Mouse (Mus musculus): Measurements from ENCODE around the gene Tmem104. TPM values are rescaled to one million over a fixed set of nuclear protein-coding genes. Genes with fewer than 3 reads are reported as not detected.

Gene Tmem104
- total and polyA plus RNA-seq, 2 experiments from 2014 or later = 8.5 to 12.9 TPM

GRCm38 (mm10) chr11:115257775-115258510, 70.7 kb downstream of the Tmem104 start:
- Histone ChIP-seq H3K27me3 (ENCODE audit: insufficient read depth, low read length) (peaks cover 44% of the 10 kb centered on the region), H3K27ac (ENCODE audit: low read depth, low read length) (no peak overlapping the region), H3K36me3 (ENCODE audit: insufficient read depth, low read length) (no peaks in the 10 kb centered on the region), H3K9me3 (ENCODE audit: low read length) (no peaks in the 10 kb centered on the region), H3K4me1 (ENCODE audit: insufficient read depth, low read length) (no peaks in the 10 kb centered on the region), H3K9ac (replicated peaks; ENCODE audit: low read length, poor library complexity, severe bottlenecking) (no peak overlapping the region), H3K4me3 (ENCODE audit: low read depth, low read length) (peak overlapping the region; percentile 24), H3K4me2 (ENCODE audit: low read depth, low read length, poor library complexity, severe bottlenecking) (peak overlapping the region; percentile 36)
- DNase-seq (ENCODE audit: low spot score) (no peak), ATAC-seq (ENCODE audit: low FRiP score) (peak; percentile 34; the same call in 1 of the 2 replicates)
- TF ChIP-seq CTCF (IDR thresholded peaks at IDR 0.05) = no peak
- WGBS = 17% methylated on average over 58 of the region's 59 CpGs

- H3K9me3 ChIP-seq (ENCODE audit: low read length) = no peaks in the 10 kb centered on the region
- H3K27ac ChIP-seq (ENCODE audit: low read depth, low read length) = no peak overlapping the region
- ATAC-seq (ENCODE audit: low FRiP score) = no peak
- no peak for DNase-seq (ENCODE audit: low spot score)
- no peak overlapping the region for H3K9ac ChIP-seq (replicated peaks; ENCODE audit: low read length, poor library complexity, severe bottlenecking)
- peaks cover 50% of the 10 kb centered on the region for H3K27me3 ChIP-seq (ENCODE audit: insufficient read depth, low read length)
- WGBS = 78% methylated on average over 4 of the region's 4 CpGs
- no peak overlapping the region for H3K4me3 ChIP-seq (ENCODE audit: low read depth, low read length)
- TF ChIP-seq CTCF (IDR thresholded peaks at IDR 0.05) = no peak
- H3K4me2 ChIP-seq (ENCODE audit: low read depth, low read length, poor library complexity, severe bottlenecking) = no peak overlapping the region
- H3K4me1 ChIP-seq (ENCODE audit: insufficient read depth, low read length) = no peaks in the 10 kb centered on the region
- H3K36me3 ChIP-seq (ENCODE audit: insufficient read depth, low read length) = no peaks in the 10 kb centered on the region
Observed at GRCm38 (mm10) chr11:115259134-115259533, 71.8 kb downstream of the Tmem104 start.

GRCm38 (mm10) chr11:115262954-115263353, 75.7 kb downstream of the Tmem104 start:
- peak; percentile 52 for DNase-seq (ENCODE audit: low spot score)
- no peak overlapping the region for H3K27ac ChIP-seq (ENCODE audit: low read depth, low read length)
- peaks cover under 1% of the 10 kb centered on the region; the same call in 1 of the 2 replicates for H3K36me3 ChIP-seq (ENCODE audit: insufficient read depth, low read length)
- ATAC-seq (ENCODE audit: low FRiP score) = no peak
- TF ChIP-seq CTCF (IDR thresholded peaks at IDR 0.05) = no peak
- no peak overlapping the region for H3K9ac ChIP-seq (replicated peaks; ENCODE audit: low read length, poor library complexity, severe bottlenecking)
- H3K4me1 ChIP-seq (ENCODE audit: insufficient read depth, low read length) = peaks cover 7% of the 10 kb centered on the region; the same call in 1 of the 2 replicates
- no peak overlapping the region for H3K4me3 ChIP-seq (ENCODE audit: low read depth, low read length)
- peaks cover 75% of the 10 kb centered on the region for H3K27me3 ChIP-seq (ENCODE audit: insufficient read depth, low read length)
- no peaks in the 10 kb centered on the region for H3K9me3 ChIP-seq (ENCODE audit: low read length)
- 80% methylated on average over 11 of the region's 11 CpGs for WGBS
- H3K4me2 ChIP-seq (ENCODE audit: low read depth, low read length, poor library complexity, severe bottlenecking) = no peak overlapping the region

GRCm38 (mm10) chr11:115264136-115264861, 77.0 kb downstream of the Tmem104 start:
- no peak overlapping the region for H3K27ac ChIP-seq (ENCODE audit: low read depth, low read length)
- peaks cover 72% of the 10 kb centered on the region for H3K27me3 ChIP-seq (ENCODE audit: insufficient read depth, low read length)
- H3K4me3 ChIP-seq (ENCODE audit: low read depth, low read length) = no peak overlapping the region
- DNase-seq (ENCODE audit: low spot score) (no peak), ATAC-seq (ENCODE audit: low FRiP score) (no peak)
- no peak overlapping the region for H3K9ac ChIP-seq (replicated peaks; ENCODE audit: low read length, poor library complexity, severe bottlenecking)
- 65% methylated on average over 7 of the region's 7 CpGs for WGBS
- TF ChIP-seq CTCF (IDR thresholded peaks at IDR 0.05) = no peak
- peaks cover 7% of the 10 kb centered on the region; the same call in 1 of the 2 replicates for H3K4me1 ChIP-seq (ENCODE audit: insufficient read depth, low read length)
- H3K9me3 ChIP-seq (ENCODE audit: low read length) = no peaks in the 10 kb centered on the region
- H3K4me2 ChIP-seq (ENCODE audit: low read depth, low read length, poor library complexity, severe bottlenecking) = no peak overlapping the region
- peaks cover 14% of the 10 kb centered on the region for H3K36me3 ChIP-seq (ENCODE audit: insufficient read depth, low read length)

GRCm38 (mm10) chr11:115264862-115265668, 77.8 kb downstream of the Tmem104 start:
- H3K4me3 ChIP-seq (ENCODE audit: low read depth, low read length) = 0 out of 2 replicates have a peak overlapping the region, but pooled peaks have one; percentile 1
- H3K4me1 ChIP-seq (ENCODE audit: insufficient read depth, low read length) = peaks cover 7% of the 10 kb centered on the region; the same call in 1 of the 2 replicates
- peak; percentile 42 for DNase-seq (ENCODE audit: low spot score)
- peak; percentile 67 for TF ChIP-seq CTCF (IDR thresholded peaks at IDR 0.05)
- no peaks in the 10 kb centered on the region for H3K9me3 ChIP-seq (ENCODE audit: low read length)
- peaks cover 72% of the 10 kb centered on the region for H3K27me3 ChIP-seq (ENCODE audit: insufficient read depth, low read length)
- H3K36me3 ChIP-seq (ENCODE audit: insufficient read depth, low read length) = peaks cover 18% of the 10 kb centered on the region
- peak overlapping the region; percentile 36 for H3K4me2 ChIP-seq (ENCODE audit: low read depth, low read length, poor library complexity, severe bottlenecking)
- no peak overlapping the region for H3K27ac ChIP-seq (ENCODE audit: low read depth, low read length)
- ATAC-seq (ENCODE audit: low FRiP score) = no peak
- 7% methylated on average over 39 of the region's 39 CpGs for WGBS
- no peak overlapping the region for H3K9ac ChIP-seq (replicated peaks; ENCODE audit: low read length, poor library complexity, severe bottlenecking)

Data from midbrain, postnatal 0 days (tissue).